Mouse (Mus musculus): Measurements from ENCODE around the gene Atrn. TPM values are rescaled to one million over a fixed set of nuclear protein-coding genes. Genes with fewer than 3 reads are reported as not detected.

Atrn gene
- total and polyA plus RNA-seq, 3 experiments, result 4.0 to 5.8 (median 4.5) TPM

GRCm38 (mm10) chr2:131059781-131060540 is 153.7 kb downstream of the Atrn start:
- Histone ChIP-seq H3K4me3 (replicated peaks in 1 of 3; ENCODE audit: low read depth in 2 of 3, low read length in 2 of 3, poor library complexity in 1 of 3) (no peak overlapping the region), H3K4me2 (ENCODE audit: insufficient read depth, low read depth, poor library complexity, severe bottlenecking) (no peak overlapping the region), H3K9ac (ENCODE audit: insufficient read depth, low read depth) (no peak overlapping the region), H3K9me3 (replicated peaks; ENCODE audit: low read length) (no peaks in the 10 kb centered on the region), H3K27me3 (replicated peaks) (peaks cover 8% of the 10 kb centered on the region), H3K27ac (ENCODE audit: insufficient read depth, low read depth) (no peak overlapping the region), H3K36me3 (replicated peaks in 1 of 2; ENCODE audit: control insufficient read depth in 1 of 2, insufficient read depth in 1 of 2, low read length in 1 of 2) (no peaks in the 10 kb centered on the region), H3K79me2 (replicated peaks; ENCODE audit: control insufficient read depth, extremely low read depth, insufficient read depth, poor library complexity, severe bottlenecking) (no peaks in the 10 kb centered on the region), H3K4me1 (ENCODE audit: control insufficient read depth in 1 of 2, insufficient read depth in 2 of 2) (peaks cover 7 to 24% of the 10 kb centered on the region in 2 experiments)
- DNase-seq (ENCODE audit: extremely low read depth), result no peak
- TF ChIP-seq EP300 (IDR thresholded peaks at IDR 0.05; ENCODE audit: low read length) (no peak), IRF4 (IDR thresholded peaks at IDR 0.05; ENCODE audit: low read depth, low read length) (no peak), UBTF (IDR thresholded peaks at IDR 0.05; ENCODE audit: low read depth, low read length) (no peak), JUN (IDR thresholded peaks at IDR 0.05; ENCODE audit: insufficient read depth, low read depth, low read length) (no peak), HCFC1 (IDR thresholded peaks at IDR 0.05; ENCODE audit: low read depth, low read length) (no peak), POLR2A (IDR thresholded peaks at IDR 0.05; ENCODE audit: low read depth, low read length) (no peak), MAFK (IDR thresholded peaks at IDR 0.05; ENCODE audit: insufficient replicate concordance, low read length) (no peak), MEF2A (IDR thresholded peaks at IDR 0.05; ENCODE audit: borderline replicate concordance, low read depth, low read length) (no peak)
- in situ Hi-C loops (cut with MboI; ENCODE audit: low pct_ligation_motif_present, low pct_unique_long_range_greater_than_20kb, low sequenced_read_pairs), result no loop called here
- dilution Hi-C loops (cut with MboI; ENCODE audit: extremely low pct_ligation_motif_present, extremely low pct_unique_long_range_greater_than_20kb, low sequenced_read_pairs), result no loop called here

- dilution Hi-C loops (cut with MboI; ENCODE audit: extremely low pct_ligation_motif_present, extremely low pct_unique_long_range_greater_than_20kb, low sequenced_read_pairs), result no loop called here
- H3K4me1 ChIP-seq (ENCODE audit: control insufficient read depth in 1 of 2, insufficient read depth in 2 of 2), result peaks cover 4 to 19% of the 10 kb centered on the region in 2 experiments
Observed at GRCm38 (mm10) chr2:131060784-131061183, 154.5 kb downstream of the Atrn start.

GRCm38 (mm10) chr2:131061607-131062006 is 155.3 kb downstream of the Atrn start:
- no peak for DNase-seq (ENCODE audit: extremely low read depth)
- no peak overlapping the region for H3K9ac ChIP-seq (ENCODE audit: insufficient read depth, low read depth)
- no peaks in the 10 kb centered on the region for H3K36me3 ChIP-seq (replicated peaks in 1 of 2; ENCODE audit: control insufficient read depth in 1 of 2, insufficient read depth in 1 of 2, low read length in 1 of 2)
- TF ChIP-seq SMC3 (IDR thresholded peaks at IDR 0.05; ENCODE audit: low read depth, low read length), result no peak
- TF ChIP-seq POLR2AphosphoS2 (IDR thresholded peaks at IDR 0.05; ENCODE audit: low read depth, low read length), result no peak
- TF ChIP-seq MAX (IDR thresholded peaks at IDR 0.05; ENCODE audit: low read length), result no peak
- no peak for TF ChIP-seq UBTF (IDR thresholded peaks at IDR 0.05; ENCODE audit: low read depth, low read length)
- TF ChIP-seq ZNF384 (IDR thresholded peaks at IDR 0.05; ENCODE audit: low read depth, low read length), result no peak
- no peak for TF ChIP-seq MEF2A (IDR thresholded peaks at IDR 0.05; ENCODE audit: borderline replicate concordance, low read depth, low read length)
- TF ChIP-seq PAX5 (IDR thresholded peaks at IDR 0.05; ENCODE audit: low read length), result no peak
- no peak for TF ChIP-seq ZC3H11A (IDR thresholded peaks at IDR 0.05; ENCODE audit: low read depth, low read length)
- TF ChIP-seq TCF12 (IDR thresholded peaks at IDR 0.05; ENCODE audit: low read depth, low read length), result no peak
- TF ChIP-seq JUND (conservative IDR thresholded peaks at IDR 0.05; ENCODE audit: low read depth, low read length), result no peak
- no peak for TF ChIP-seq RCOR1 (conservative IDR thresholded peaks at IDR 0.05; ENCODE audit: low read depth, low read length)
- no peak for TF ChIP-seq CHD1 (IDR thresholded peaks at IDR 0.05; ENCODE audit: low read depth, low read length)
- H3K79me2 ChIP-seq (replicated peaks; ENCODE audit: control insufficient read depth, extremely low read depth, insufficient read depth, poor library complexity, severe bottlenecking), result no peaks in the 10 kb centered on the region
- dilution Hi-C loops (cut with MboI; ENCODE audit: extremely low pct_ligation_motif_present, extremely low pct_unique_long_range_greater_than_20kb, low sequenced_read_pairs), result no loop called here
- H3K9me3 ChIP-seq (replicated peaks; ENCODE audit: low read length), result no peaks in the 10 kb centered on the region
- no peak overlapping the region for H3K4me2 ChIP-seq (ENCODE audit: insufficient read depth, low read depth, poor library complexity, severe bottlenecking)
- in situ Hi-C loops (cut with MboI; ENCODE audit: low pct_ligation_motif_present, low pct_unique_long_range_greater_than_20kb, low sequenced_read_pairs), result no loop called here
- H3K27ac ChIP-seq (ENCODE audit: insufficient read depth, low read depth), result no peak overlapping the region
- H3K4me1 ChIP-seq (ENCODE audit: control insufficient read depth in 1 of 2, insufficient read depth in 2 of 2), result peaks cover 1 to 11% of the 10 kb centered on the region in 2 experiments
- H3K4me3 ChIP-seq (replicated peaks in 1 of 3; ENCODE audit: low read depth in 2 of 3, low read length in 2 of 3, poor library complexity in 1 of 3), result no peak overlapping the region
- H3K27me3 ChIP-seq (replicated peaks), result peaks cover 3% of the 10 kb centered on the region

More at GRCm38 (mm10) chr2:131060784-131061183, 154.5 kb downstream of the Atrn start:
- Histone ChIP-seq H3K79me2 (replicated peaks; ENCODE audit: control insufficient read depth, extremely low read depth, insufficient read depth, poor library complexity, severe bottlenecking) (no peaks in the 10 kb centered on the region), H3K27ac (ENCODE audit: insufficient read depth, low read depth) (no peak overlapping the region), H3K9ac (ENCODE audit: insufficient read depth, low read depth) (no peak overlapping the region), H3K4me3 (replicated peaks in 1 of 3; ENCODE audit: low read depth in 2 of 3, low read length in 2 of 3, poor library complexity in 1 of 3) (no peak overlapping the region), H3K27me3 (replicated peaks) (peaks cover 3% of the 10 kb centered on the region), H3K4me2 (ENCODE audit: insufficient read depth, low read depth, poor library complexity, severe bottlenecking) (no peak overlapping the region), H3K9me3 (replicated peaks; ENCODE audit: low read length) (no peaks in the 10 kb centered on the region), H3K36me3 (replicated peaks in 1 of 2; ENCODE audit: control insufficient read depth in 1 of 2, insufficient read depth in 1 of 2, low read length in 1 of 2) (no peaks in the 10 kb centered on the region)
- no peak for TF ChIP-seq E2F4 (IDR thresholded peaks at IDR 0.05; ENCODE audit: insufficient replicate concordance, low read depth, low read length)
- no peak for TF ChIP-seq HCFC1 (IDR thresholded peaks at IDR 0.05; ENCODE audit: low read depth, low read length)
- TF ChIP-seq ZMIZ1 (IDR thresholded peaks at IDR 0.05; ENCODE audit: low read depth, low read length), result no peak
- TF ChIP-seq ETS1 (conservative IDR thresholded peaks at IDR 0.05; ENCODE audit: low read depth, low read length), result no peak
- no peak for TF ChIP-seq JUND (conservative IDR thresholded peaks at IDR 0.05; ENCODE audit: low read depth, low read length)
- no peak for TF ChIP-seq MEF2A (IDR thresholded peaks at IDR 0.05; ENCODE audit: borderline replicate concordance, low read depth, low read length)
- TF ChIP-seq SIN3A (IDR thresholded peaks at IDR 0.05; ENCODE audit: low read length), result no peak
- TF ChIP-seq POLR2A (IDR thresholded peaks at IDR 0.05; ENCODE audit: low read depth, low read length), result no peak
- TF ChIP-seq POLR2AphosphoS2 (IDR thresholded peaks at IDR 0.05; ENCODE audit: low read depth, low read length), result no peak
- TF ChIP-seq MAZ (IDR thresholded peaks at IDR 0.05; ENCODE audit: low read depth, low read length), result no peak
- TF ChIP-seq SMC3 (IDR thresholded peaks at IDR 0.05; ENCODE audit: low read depth, low read length), result no peak
- TF ChIP-seq RCOR1 (conservative IDR thresholded peaks at IDR 0.05; ENCODE audit: low read depth, low read length), result no peak
- in situ Hi-C loops (cut with MboI; ENCODE audit: low pct_ligation_motif_present, low pct_unique_long_range_greater_than_20kb, low sequenced_read_pairs), result no loop called here
- no peak for DNase-seq (ENCODE audit: extremely low read depth)

Measured in CH12.LX (cell line).